Mouse (Mus musculus) MEL (cell line): Measurements from ENCODE around the gene Angptl4. TPM values are rescaled to one million over a fixed set of nuclear protein-coding genes. Genes with fewer than 3 reads are reported as not detected.

ENCODE experiments used
- DNase-seq: peaks from one replicate; pipeline ENCODE4 v3.0.0; 2011; ENCODE audit warnings: low read depth, low spot score
- H3K27ac ChIP-seq: 2 replicates; pipeline ENCODE4 v1.5.1; 2012; ENCODE audit warnings: low read depth, mild to moderate bottlenecking, control low read depth, low read length, moderate library complexity; ENCODE audit not compliant: control insufficient read depth
- H3K27me3 ChIP-seq, 2 experiments: fragments of 150-350 bp in 1 of 2; sonication (generic) in 1 of 2; 2 replicates each; pipeline ENCODE4 v1.6.1; 2012; ENCODE audit warnings: low read length in 2 of 2, mild to moderate bottlenecking in 2 of 2, improper control_type of control experiment in 1 of 2, moderate library complexity in 1 of 2; ENCODE audit not compliant: insufficient read depth in 2 of 2, control insufficient read depth in 1 of 2
- H3K36me3 ChIP-seq, 2 experiments: 2 replicates each; pipeline ENCODE4 v1.6.1; 2012 to 2014; ENCODE audit warnings: low read length in 2 of 2, improper control_type of control experiment in 1 of 2, inconsistent platforms in 1 of 2, mild to moderate bottlenecking in 1 of 2; ENCODE audit not compliant: insufficient read depth in 2 of 2, control insufficient read depth in 1 of 2
- H3K4me1 ChIP-seq, 2 experiments: fragments of 150-350 bp in 1 of 2; sonication (generic) in 1 of 2; 2 replicates each; pipeline ENCODE4 v1.6.1; 2012; ENCODE audit warnings: low read length in 2 of 2, improper control_type of control experiment in 1 of 2, mild to moderate bottlenecking in 1 of 2; ENCODE audit not compliant: insufficient read depth in 2 of 2, control insufficient read depth in 1 of 2
- H3K4me3 ChIP-seq, 2 experiments: fragments of 150-350 bp in 1 of 2; sonication (generic) in 1 of 2; 2 replicates each; pipeline ENCODE4 v1.5.1; 2012; ENCODE audit warnings: low read depth in 2 of 2, low read length in 2 of 2, mild to moderate bottlenecking in 2 of 2, moderate library complexity in 2 of 2, control low read depth in 1 of 2, improper control_type of control experiment in 1 of 2; ENCODE audit not compliant: control insufficient read depth in 1 of 2, insufficient read depth in 1 of 2
- H3K79me2 ChIP-seq: 2 replicates; pipeline ENCODE4 v1.6.1; 2012; ENCODE audit warnings: mild to moderate bottlenecking, low read length, moderate library complexity; ENCODE audit not compliant: control insufficient read depth, poor library complexity, insufficient read depth
- H3K9ac ChIP-seq: 2 replicates; pipeline ENCODE4 v1.6.1; 2012; ENCODE audit warnings: low read depth, mild to moderate bottlenecking, control low read depth, low read length, moderate library complexity; ENCODE audit not compliant: control insufficient read depth, poor library complexity, severe bottlenecking
- H3K9me3 ChIP-seq: fragments of 150-350 bp; sonication (generic); replicated peaks from 2 replicates; pipeline ENCODE4 v1.6.1; 2012; ENCODE audit warnings: mild to moderate bottlenecking, low read length, improper control_type of control experiment, moderate library complexity; ENCODE audit not compliant: insufficient read depth
- CHD1 ChIP-seq: IDR thresholded peaks from 2 replicates; pipeline ENCODE4 v1.6.1; 2012; ENCODE audit warnings: low read depth, mild to moderate bottlenecking, inconsistent platforms, low read length, improper control_type of control experiment
- CHD2 ChIP-seq: IDR thresholded peaks from 2 replicates; pipeline ENCODE4 v1.6.1; 2011; ENCODE audit warnings: low read length, improper control_type of control experiment
- CTCF ChIP-seq, 3 experiments: IDR thresholded peaks in 2 of 3; conservative IDR thresholded peaks in 1 of 3; 2 replicates each; pipeline ENCODE4 v1.5.1; 2011 to 2012; ENCODE audit warnings: low read length in 3 of 3, low read depth in 2 of 3, mild to moderate bottlenecking in 2 of 3, improper control_type of control experiment in 1 of 3, inconsistent platforms in 1 of 3, mixed read lengths in 1 of 3, moderate library complexity in 1 of 3; ENCODE audit not compliant: control insufficient read depth in 1 of 3, insufficient read depth in 1 of 3, poor library complexity in 1 of 3, severe bottlenecking in 1 of 3
- ELF1 ChIP-seq: IDR thresholded peaks from 2 replicates; pipeline ENCODE4 v1.6.1; 2014; ENCODE audit warnings: low read depth, mild to moderate bottlenecking, inconsistent platforms, low read length, improper control_type of control experiment, moderate library complexity
- EP300 ChIP-seq, 2 experiments: IDR thresholded peaks; 2 replicates each; pipeline ENCODE4 v1.6.1; 2011; ENCODE audit warnings: improper control_type of control experiment in 2 of 2, low read length in 2 of 2, low read depth in 1 of 2, mild to moderate bottlenecking in 1 of 2
- ETS1 ChIP-seq: IDR thresholded peaks from 2 replicates; pipeline ENCODE4 v1.6.1; 2012; ENCODE audit warnings: low read depth, mild to moderate bottlenecking, inconsistent platforms, low read length, improper control_type of control experiment, moderate library complexity
- GABPA ChIP-seq: IDR thresholded peaks from 2 replicates; pipeline ENCODE4 v1.6.1; 2012; ENCODE audit warnings: low read depth, mild to moderate bottlenecking, inconsistent platforms, low read length, improper control_type of control experiment, moderate library complexity
- GATA1 ChIP-seq: IDR thresholded peaks from 2 replicates; pipeline ENCODE4 v1.6.1; 2011; ENCODE audit warnings: low read depth, low read length, improper control_type of control experiment
- HCFC1 ChIP-seq: IDR thresholded peaks from 2 replicates; pipeline ENCODE4 v1.6.1; 2012; ENCODE audit warnings: low read depth, mild to moderate bottlenecking, inconsistent platforms, low read length, improper control_type of control experiment, moderate library complexity
- JUND ChIP-seq: IDR thresholded peaks from 2 replicates; pipeline ENCODE4 v1.6.1; 2011; ENCODE audit warnings: low read depth, mild to moderate bottlenecking, improper control_type of control experiment, low read length
- KAT2A ChIP-seq: conservative IDR thresholded peaks from 2 replicates; pipeline ENCODE4 v1.6.1; 2012; ENCODE audit warnings: low read depth, low read length, improper control_type of control experiment, inconsistent platforms
- MAFK ChIP-seq: IDR thresholded peaks from 2 replicates; pipeline ENCODE4 v1.6.1; 2011; ENCODE audit warnings: low read depth, mild to moderate bottlenecking, low read length, improper control_type of control experiment, borderline replicate concordance
- MAX ChIP-seq: IDR thresholded peaks from 2 replicates; pipeline ENCODE4 v1.6.1; 2011; ENCODE audit warnings: low read length, improper control_type of control experiment
- MAZ ChIP-seq: IDR thresholded peaks from 2 replicates; pipeline ENCODE4 v1.6.1; 2012; ENCODE audit warnings: low read depth, mild to moderate bottlenecking, inconsistent platforms, low read length, improper control_type of control experiment
- MEF2A ChIP-seq: IDR thresholded peaks from 2 replicates; pipeline ENCODE4 v1.6.1; 2014; ENCODE audit warnings: low read depth, mild to moderate bottlenecking, inconsistent platforms, low read length, improper control_type of control experiment; ENCODE audit not compliant: poor library complexity, insufficient replicate concordance, severe bottlenecking; ENCODE audit errors: extremely low read depth
- MYB ChIP-seq: IDR thresholded peaks from 2 replicates; pipeline ENCODE4 v1.6.1; 2011; ENCODE audit warnings: mild to moderate bottlenecking, low read depth, low read length, improper control_type of control experiment
- MYC ChIP-seq: IDR thresholded peaks from 2 replicates; pipeline ENCODE4 v1.6.1; 2011; ENCODE audit warnings: low read depth, mild to moderate bottlenecking, low read length, improper control_type of control experiment, moderate library complexity
- NELFE ChIP-seq: IDR thresholded peaks from 2 replicates; pipeline ENCODE4 v1.6.1; 2011; ENCODE audit warnings: low read depth, low read length, improper control_type of control experiment
- NRF1 ChIP-seq: IDR thresholded peaks from 2 replicates; pipeline ENCODE4 v1.6.1; 2014; ENCODE audit warnings: low read depth, mild to moderate bottlenecking, inconsistent platforms, low read length, improper control_type of control experiment, moderate library complexity; ENCODE audit not compliant: poor library complexity, insufficient read depth, severe bottlenecking
- POLR2A ChIP-seq, 2 experiments: IDR thresholded peaks; 2 replicates each; pipeline ENCODE4 v1.6.1; 2011 to 2012; ENCODE audit warnings: low read length in 2 of 2, mild to moderate bottlenecking in 2 of 2, control low read depth in 1 of 2, improper control_type of control experiment in 1 of 2, low read depth in 1 of 2, moderate library complexity in 1 of 2; ENCODE audit not compliant: control insufficient read depth in 1 of 2, insufficient read depth in 1 of 2, poor library complexity in 1 of 2
- POLR2AphosphoS2 ChIP-seq: IDR thresholded peaks from 2 replicates; pipeline ENCODE4 v1.6.1; 2011; ENCODE audit warnings: low read length, improper control_type of control experiment
- POLR2AphosphoS5 ChIP-seq: IDR thresholded peaks from 2 replicates; pipeline ENCODE4 v1.6.1; 2012; ENCODE audit warnings: low read depth, borderline replicate concordance, mild to moderate bottlenecking, inconsistent platforms, low read length, moderate library complexity, mixed read lengths
- RAD21 ChIP-seq: IDR thresholded peaks from 2 replicates; pipeline ENCODE4 v1.6.1; 2011; ENCODE audit warnings: mild to moderate bottlenecking, low read depth, low read length, improper control_type of control experiment
- RCOR1 ChIP-seq: IDR thresholded peaks from 2 replicates; pipeline ENCODE4 v1.6.1; 2012; ENCODE audit warnings: low read depth, mild to moderate bottlenecking, inconsistent platforms, low read length, improper control_type of control experiment
- SIN3A ChIP-seq: IDR thresholded peaks from 2 replicates; pipeline ENCODE4 v1.6.1; 2012; ENCODE audit warnings: low read length, improper control_type of control experiment, inconsistent platforms
- SMC3 ChIP-seq: IDR thresholded peaks from 2 replicates; pipeline ENCODE4 v1.6.1; 2011; ENCODE audit warnings: low read depth, low read length, improper control_type of control experiment
- TAL1 ChIP-seq: IDR thresholded peaks from 2 replicates; pipeline ENCODE4 v1.6.1; 2012; ENCODE audit warnings: mild to moderate bottlenecking, inconsistent platforms, low read length, moderate library complexity, mixed read lengths
- TBP ChIP-seq: IDR thresholded peaks from 2 replicates; pipeline ENCODE4 v1.8.0; 2011; ENCODE audit warnings: low read depth, low read length, improper control_type of control experiment
- TCF12 ChIP-seq: IDR thresholded peaks from 2 replicates; pipeline ENCODE4 v1.6.1; 2014; ENCODE audit warnings: low read depth, mild to moderate bottlenecking, inconsistent platforms, low read length, improper control_type of control experiment, moderate library complexity
- UBTF ChIP-seq: IDR thresholded peaks from 2 replicates; pipeline ENCODE4 v1.6.1; 2012; ENCODE audit warnings: low read depth, mild to moderate bottlenecking, inconsistent platforms, low read length, improper control_type of control experiment, moderate library complexity, borderline replicate concordance; ENCODE audit not compliant: insufficient read depth
- USF1 ChIP-seq: IDR thresholded peaks from 2 replicates; pipeline ENCODE4 v1.6.1; 2014; ENCODE audit warnings: low read depth, mild to moderate bottlenecking, inconsistent platforms, low read length, improper control_type of control experiment, moderate library complexity
- USF2 ChIP-seq, 2 experiments: IDR thresholded peaks; 2 replicates each; pipeline ENCODE4 v1.6.1; 2011 to 2012; ENCODE audit warnings: improper control_type of control experiment in 2 of 2, low read length in 2 of 2, borderline replicate concordance in 1 of 2, inconsistent platforms in 1 of 2, low read depth in 1 of 2, mild to moderate bottlenecking in 1 of 2; ENCODE audit not compliant: insufficient read depth in 1 of 2
- ZC3H11A ChIP-seq: IDR thresholded peaks from 2 replicates; pipeline ENCODE4 v1.6.1; 2012; ENCODE audit warnings: low read depth, mild to moderate bottlenecking, inconsistent platforms, low read length, improper control_type of control experiment
- ZKSCAN1 ChIP-seq: IDR thresholded peaks from 2 replicates; pipeline ENCODE4 v1.6.1; 2012; ENCODE audit warnings: low read depth, mild to moderate bottlenecking, inconsistent platforms, low read length, improper control_type of control experiment, moderate library complexity
- ZMIZ1 ChIP-seq: IDR thresholded peaks from 2 replicates; pipeline ENCODE4 v1.6.1; 2012; ENCODE audit warnings: low read depth, mild to moderate bottlenecking, inconsistent platforms, low read length, improper control_type of control experiment, moderate library complexity
- polyA plus RNA-seq, 2 experiments: library from polyadenylated mRNA; stranded (reverse) in 1 of 2; unstranded in 1 of 2; fragments of >175 nt in 1 of 2; fragments of >200 nt in 1 of 2; gene quantifications; 2 replicates each; pipeline versions ENCODE4 v1.2.1 to v1.2.4; 2012; ENCODE audit warnings: low replicate concordance in 2 of 2, low read depth in 1 of 2; ENCODE audit not compliant: insufficient read length in 2 of 2, insufficient read depth in 1 of 2, missing spikeins in 1 of 2
- total RNA-seq: library from RNA; depleted of rRNA; stranded (reverse); fragments of 300-350 nt; gene quantifications from 2 replicates; pipeline ENCODE4 v1.2.3, GENCODE M21; 2012; rRNA removed

Gene Angptl4
- total RNA-seq: 11.7 and 13.5 TPM in 2 replicates
- 10 to 100 TPM in 1 of 2 experiments, not detected in 1; 15.8 TPM for polyA plus RNA-seq

DNA sequence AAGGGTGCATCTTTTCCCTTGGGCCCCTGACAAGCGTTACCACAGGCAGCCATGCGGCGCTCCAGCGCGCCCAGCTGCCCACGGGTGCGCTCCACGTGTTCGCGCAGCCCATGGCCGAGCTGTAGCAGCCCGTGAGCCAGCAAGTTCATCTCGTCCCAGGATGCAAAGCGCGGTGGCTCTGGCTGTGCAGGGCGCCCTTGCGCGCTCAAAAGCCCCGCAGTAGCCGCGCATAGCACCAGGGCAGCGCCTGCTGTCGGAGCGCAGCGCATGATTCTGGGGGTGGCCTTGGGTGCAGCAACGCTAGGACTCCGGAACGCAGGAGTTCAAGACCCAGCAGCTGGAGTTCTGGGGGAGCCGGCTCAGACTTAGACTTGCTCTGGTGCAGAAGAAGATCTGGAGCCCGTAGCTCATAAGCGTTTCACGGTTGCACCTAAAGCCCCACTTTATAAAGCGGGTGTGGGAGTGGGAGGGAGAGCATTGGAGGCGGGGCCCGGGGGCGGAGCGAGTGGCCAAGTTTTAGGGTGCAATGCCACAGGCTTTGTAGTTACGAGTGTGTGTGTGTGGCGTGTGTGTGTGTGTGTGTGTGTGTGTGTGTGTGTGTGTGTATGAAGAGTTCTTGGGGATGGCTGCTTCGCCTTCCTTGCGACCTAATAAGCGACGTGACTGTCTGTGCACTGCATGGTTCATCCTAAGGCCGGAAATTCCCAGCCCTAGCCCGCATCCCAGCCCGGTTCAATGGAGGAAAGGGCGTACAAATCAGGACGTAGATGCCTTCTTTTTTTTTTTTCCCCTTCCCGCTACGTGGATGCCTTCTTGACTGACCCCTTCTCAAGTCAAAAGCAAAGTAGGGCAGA, at the start of gene Angptl4:
Gene Angptl4 (minus strand): TSS at position 707 of the 854 bp plus-strand sequence.
- DNase-seq: peak; percentile 87
- Histone ChIP-seq H3K79me2 (no peaks in the 10 kb centered on the region; the same call in 1 of the 2 replicates), H3K9ac (peak within 1 kb of the TSS; percentile 86), H3K9me3 (no peaks in the 10 kb centered on the region), H3K4me3 (peak within 1 kb of the TSS; percentile 74 to 82), H3K27ac (peak within 1 kb of the TSS; percentile 82), H3K36me3 (peaks cover 0 to 14% of the 10 kb centered on the region in 2 experiments; a peak in 2 of 4 replicates), H3K27me3 (no peaks in the 10 kb centered on the region), H3K4me1 (peaks cover 0 to 25% of the 10 kb centered on the region in 2 experiments; a peak in 2 of 4 replicates)
- peak; percentile 37; the same call in 1 of the 2 replicates for TF ChIP-seq NRF1
- TF ChIP-seq CHD1: no peak
- TF ChIP-seq SMC3: no peak
- TF ChIP-seq NELFE: peak; percentile 60
- no peak for TF ChIP-seq POLR2AphosphoS5
- TF ChIP-seq HCFC1: 0 out of 2 replicates have a peak, but pooled peaks have one; percentile 30
- TF ChIP-seq TAL1: no peak
- TF ChIP-seq USF1: no peak
- TF ChIP-seq UBTF: 0 out of 2 replicates have a peak, but pooled peaks have one; percentile 42
- no peak for TF ChIP-seq MAFK
- no peak for TF ChIP-seq USF2 (IDR thresholded peaks at IDR 0.05; ENCODE audit: borderline replicate concordance in 1 of 2, insufficient read depth in 1 of 2, low read depth in 1 of 2, low read length in 2 of 2)
- peak; percentile 64 for TF ChIP-seq MAZ
- no peak for TF ChIP-seq GATA1
- no peak for TF ChIP-seq ELF1
- TF ChIP-seq RAD21: no peak
- TF ChIP-seq TBP: peak; percentile 86
- TF ChIP-seq MYC: peak; percentile 93
- peak; percentile 73 for TF ChIP-seq SIN3A
- TF ChIP-seq GABPA: no peak
- TF ChIP-seq TCF12: no peak
- TF ChIP-seq ZKSCAN1: no peak
- peak; percentile 82 for TF ChIP-seq ZMIZ1
- peak; percentile 58; the same call in 1 of the 2 replicates for TF ChIP-seq POLR2AphosphoS2
- no peak for TF ChIP-seq JUND
- no peak for TF ChIP-seq ETS1
- TF ChIP-seq POLR2A (IDR thresholded peaks at IDR 0.05; ENCODE audit: control insufficient read depth in 1 of 2, insufficient read depth in 1 of 2, low read depth in 1 of 2, low read length in 2 of 2, poor library complexity in 1 of 2): peak in 1 of 2 experiments; percentile 76
- TF ChIP-seq EP300 (IDR thresholded peaks at IDR 0.05; ENCODE audit: low read depth in 1 of 2, low read length in 2 of 2): no peak
- no peak for TF ChIP-seq MYB
- no peak for TF ChIP-seq CHD2
- TF ChIP-seq RCOR1: no peak
- TF ChIP-seq MAX: peak; percentile 96
- no peak for TF ChIP-seq CTCF (IDR thresholded peaks at IDR 0.05 in 2 of 3, conservative IDR thresholded peaks at IDR 0.05 in 1 of 3; ENCODE audit: control insufficient read depth in 1 of 3, insufficient read depth in 1 of 3, low read depth in 2 of 3, low read length in 3 of 3, poor library complexity in 1 of 3, severe bottlenecking in 1 of 3)
- TF ChIP-seq ZC3H11A: no peak
- TF ChIP-seq MEF2A: no peak
- no peak for TF ChIP-seq KAT2A
